Mouse (Mus musculus): ENCODE measurements at regions not wholly inside any gene's neighbourhood (a gene's known extent, or its start where the extent isn't known, plus 50 kb on each side); places are given as distances from the start of the nearest gene placed in this dataset.

DNA sequence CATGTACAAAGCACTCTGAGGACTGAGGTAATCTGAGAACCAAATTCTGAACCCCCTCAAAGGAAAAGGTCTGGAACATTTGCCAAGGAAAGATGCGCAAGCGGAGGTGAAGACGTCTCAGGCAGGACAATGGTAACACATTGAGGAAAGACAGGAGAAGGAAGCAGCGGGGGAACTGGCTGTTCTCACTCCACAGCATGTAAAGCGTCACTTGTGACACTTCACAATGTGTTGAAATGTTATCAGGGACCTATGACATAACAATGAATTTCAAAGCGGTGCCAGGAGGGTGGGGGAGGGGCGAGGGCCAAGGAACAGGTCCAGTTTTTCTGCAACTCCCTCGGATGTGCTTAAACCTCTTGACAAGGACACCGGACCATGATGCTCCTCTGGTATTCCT lies 515.3 kb upstream of the Adgrl2 start:
- no peaks in the 10 kb centered on the region for H3K36me3 ChIP-seq
- H3K27me3 ChIP-seq (ENCODE audit: insufficient read depth, poor library complexity, severe bottlenecking) = no peaks in the 10 kb centered on the region
- DNase-seq (ENCODE audit: low spot score) = no peak
- no peak overlapping the region for H3K27ac ChIP-seq
- H3K9me3 ChIP-seq = no peaks in the 10 kb centered on the region
- H3K4me3 ChIP-seq = no peak overlapping the region
- WGBS = 74% methylated on average over 9 of the region's 9 CpGs
- no peaks in the 10 kb centered on the region for H3K4me1 ChIP-seq (replicated peaks)

DNA sequence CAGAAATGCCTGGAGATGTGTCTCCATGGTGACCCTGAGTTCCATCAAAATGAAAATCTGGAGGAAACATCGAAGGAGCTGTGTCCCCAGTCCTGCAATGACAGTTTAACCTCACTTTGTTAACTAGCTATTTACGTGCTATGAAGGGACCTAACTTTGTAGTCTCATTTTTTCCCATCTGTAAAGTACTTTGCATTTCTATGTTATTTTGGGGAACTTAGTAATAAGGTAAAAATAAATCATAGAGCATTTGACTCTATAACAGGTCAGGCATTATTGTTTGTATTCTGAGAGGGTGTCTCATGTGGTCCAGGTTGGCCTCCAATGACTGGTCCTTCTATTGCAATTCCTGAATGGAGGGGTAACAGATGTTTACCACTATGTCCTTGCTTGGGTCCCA lies 513.6 kb upstream of the Adgrl2 start:
- no peak for DNase-seq (ENCODE audit: low spot score)
- Histone ChIP-seq H3K27me3 (ENCODE audit: insufficient read depth, poor library complexity, severe bottlenecking) (no peaks in the 10 kb centered on the region), H3K36me3 (no peaks in the 10 kb centered on the region), H3K27ac (no peak overlapping the region), H3K4me3 (no peak overlapping the region), H3K4me1 (replicated peaks) (no peaks in the 10 kb centered on the region), H3K9me3 (no peaks in the 10 kb centered on the region)
- 87% methylated on average over 2 of the region's 2 CpGs for WGBS

DNA sequence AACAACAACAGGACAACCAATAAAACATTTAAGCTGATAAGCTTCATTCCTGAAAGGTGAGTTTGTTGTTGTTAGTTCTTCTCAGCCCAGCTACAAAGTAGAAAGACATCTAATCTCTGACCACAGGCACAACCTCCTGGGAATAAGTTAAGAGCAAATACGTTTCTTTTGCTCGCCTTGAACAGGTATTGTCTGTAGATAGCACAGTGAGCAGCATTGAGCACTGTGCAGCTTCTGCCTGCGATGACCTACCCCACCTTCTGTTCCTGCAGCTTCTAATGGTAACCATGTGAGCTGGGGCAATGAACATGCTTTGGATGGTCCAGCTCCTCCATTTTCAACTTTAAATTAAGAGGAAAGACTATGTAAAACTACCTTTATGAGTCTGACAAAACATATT lies 509.8 kb upstream of the Adgrl2 start:
- Histone ChIP-seq H3K4me3 (no peak overlapping the region), H3K9me3 (no peaks in the 10 kb centered on the region), H3K27me3 (ENCODE audit: insufficient read depth, poor library complexity, severe bottlenecking) (no peaks in the 10 kb centered on the region), H3K27ac (no peak overlapping the region), H3K36me3 (no peaks in the 10 kb centered on the region), H3K4me1 (replicated peaks) (no peaks in the 10 kb centered on the region)
- WGBS = 77% methylated on average over 3 of the region's 3 CpGs
- no peak for DNase-seq (ENCODE audit: low spot score)

DNA sequence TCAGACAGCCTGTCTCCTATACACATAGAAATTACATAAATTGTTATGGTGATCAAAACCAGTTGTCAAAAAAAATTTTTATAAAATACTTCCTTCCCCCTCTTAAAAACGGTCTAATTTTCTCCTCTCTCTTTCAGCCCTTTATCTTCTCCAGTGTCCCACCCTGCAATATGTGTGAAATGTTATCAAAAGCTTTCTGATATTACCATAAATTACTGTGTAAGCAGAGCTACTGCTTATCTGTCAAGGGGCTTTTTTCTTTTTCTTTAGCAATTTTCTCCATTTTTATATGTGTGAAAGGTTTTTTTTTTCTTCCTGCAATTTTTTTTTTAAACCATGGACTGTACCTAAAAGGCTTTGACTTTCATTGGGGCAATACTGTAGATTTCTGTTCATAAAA lies 508.4 kb upstream of the Adgrl2 start:
- H3K9me3 ChIP-seq = no peaks in the 10 kb centered on the region
- DNase-seq (ENCODE audit: low spot score) = no peak
- 76% methylated on average over 1 of the region's 1 CpGs for WGBS
- no peaks in the 10 kb centered on the region for H3K36me3 ChIP-seq
- no peak overlapping the region for H3K27ac ChIP-seq
- no peaks in the 10 kb centered on the region for H3K4me1 ChIP-seq (replicated peaks)
- no peak overlapping the region for H3K4me3 ChIP-seq
- H3K27me3 ChIP-seq (ENCODE audit: insufficient read depth, poor library complexity, severe bottlenecking) = no peaks in the 10 kb centered on the region

DNA sequence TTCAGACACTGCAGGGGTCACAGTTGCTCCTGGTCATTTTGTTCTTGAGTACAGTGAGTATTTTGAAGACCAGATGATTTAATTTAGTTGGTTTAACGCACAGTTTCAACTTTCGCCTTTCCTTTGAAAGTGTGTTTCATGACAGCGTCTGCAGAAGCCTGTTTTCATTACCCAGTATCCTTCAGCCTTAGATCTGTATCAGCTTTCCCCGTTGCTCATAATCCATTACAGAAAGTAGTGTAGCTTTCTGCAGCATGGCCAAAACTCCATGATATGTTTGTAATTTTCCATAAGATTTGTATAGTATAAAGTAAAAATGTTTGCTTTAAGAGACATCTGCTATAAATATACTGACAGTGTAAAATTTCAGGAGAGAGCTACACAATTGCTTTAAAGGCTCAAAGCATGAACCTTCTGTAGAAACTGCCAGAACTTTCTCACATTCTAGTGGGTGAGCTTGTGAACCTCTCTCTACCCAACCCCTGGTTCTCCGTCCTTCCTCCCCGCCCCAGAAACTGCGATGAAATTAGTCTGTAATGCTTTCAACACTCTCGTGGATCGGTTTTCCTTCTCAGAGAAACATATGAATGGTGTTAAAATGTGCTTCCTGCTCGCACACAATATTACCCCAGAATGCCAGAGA lies 506.6 kb upstream of the Adgrl2 start:
- H3K9me3 ChIP-seq = no peaks in the 10 kb centered on the region
- no peaks in the 10 kb centered on the region for H3K36me3 ChIP-seq
- H3K4me1 ChIP-seq (replicated peaks) = no peaks in the 10 kb centered on the region
- DNase-seq (ENCODE audit: low spot score) = no peak
- no peak overlapping the region for H3K4me3 ChIP-seq
- WGBS = 64% methylated on average over 10 of the region's 10 CpGs
- no peaks in the 10 kb centered on the region for H3K27me3 ChIP-seq (ENCODE audit: insufficient read depth, poor library complexity, severe bottlenecking)
- H3K27ac ChIP-seq = no peak overlapping the region

DNA sequence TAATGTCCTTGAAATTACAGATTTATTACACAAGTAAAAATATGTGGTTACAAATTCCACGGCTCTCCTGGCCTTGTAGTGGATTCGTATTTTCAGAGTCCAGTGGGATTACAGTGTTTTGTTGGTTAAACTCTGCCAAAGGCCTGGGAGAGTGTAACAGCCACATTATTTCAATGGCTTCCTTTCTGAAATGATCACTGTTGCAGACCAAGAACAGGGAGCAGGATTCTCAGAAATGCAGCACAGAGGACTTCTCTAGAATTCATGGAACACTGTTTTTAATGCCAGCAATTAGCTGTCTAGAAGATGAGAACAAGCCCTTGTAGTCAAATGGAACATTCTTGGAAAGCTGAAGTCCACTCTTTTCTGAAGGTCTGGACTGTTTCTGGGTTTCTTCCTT lies 505.8 kb upstream of the Adgrl2 start:
- 85% methylated on average over 2 of the region's 2 CpGs for WGBS
- Histone ChIP-seq H3K4me3 (no peak overlapping the region), H3K4me1 (replicated peaks) (no peaks in the 10 kb centered on the region), H3K27me3 (ENCODE audit: insufficient read depth, poor library complexity, severe bottlenecking) (no peaks in the 10 kb centered on the region), H3K27ac (no peak overlapping the region), H3K36me3 (no peaks in the 10 kb centered on the region), H3K9me3 (no peaks in the 10 kb centered on the region)
- no peak for DNase-seq (ENCODE audit: low spot score)

DNA sequence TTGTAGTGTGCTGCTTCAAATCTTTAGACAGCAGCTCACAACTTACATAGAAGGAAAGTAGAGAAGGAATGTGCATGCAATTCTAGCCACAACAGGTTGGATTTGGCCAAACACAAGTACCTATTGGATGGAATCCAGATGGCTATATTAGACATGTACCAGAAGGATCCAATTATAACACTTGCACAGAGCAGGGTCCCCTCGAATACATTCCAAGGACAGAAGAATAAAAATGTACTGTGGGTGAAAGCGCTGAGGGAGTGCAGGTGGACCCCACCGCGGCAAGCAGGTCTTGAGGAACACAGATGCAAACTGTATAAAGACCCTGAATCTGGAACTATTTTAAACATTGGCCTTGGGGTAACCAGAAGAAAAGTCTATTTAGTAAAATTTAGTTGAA lies 497.8 kb upstream of the Adgrl2 start:
- H3K27me3 ChIP-seq (ENCODE audit: insufficient read depth, poor library complexity, severe bottlenecking) = no peaks in the 10 kb centered on the region
- no peak for DNase-seq (ENCODE audit: low spot score)
- H3K27ac ChIP-seq = no peak overlapping the region
- H3K4me1 ChIP-seq (replicated peaks) = 0 out of 2 replicates have a peak, but pooled peaks cover 3% of the 10 kb centered on the region
- no peaks in the 10 kb centered on the region for H3K9me3 ChIP-seq
- H3K36me3 ChIP-seq = no peaks in the 10 kb centered on the region
- H3K4me3 ChIP-seq = no peak overlapping the region
- 79% methylated on average over 4 of the region's 4 CpGs for WGBS

DNA sequence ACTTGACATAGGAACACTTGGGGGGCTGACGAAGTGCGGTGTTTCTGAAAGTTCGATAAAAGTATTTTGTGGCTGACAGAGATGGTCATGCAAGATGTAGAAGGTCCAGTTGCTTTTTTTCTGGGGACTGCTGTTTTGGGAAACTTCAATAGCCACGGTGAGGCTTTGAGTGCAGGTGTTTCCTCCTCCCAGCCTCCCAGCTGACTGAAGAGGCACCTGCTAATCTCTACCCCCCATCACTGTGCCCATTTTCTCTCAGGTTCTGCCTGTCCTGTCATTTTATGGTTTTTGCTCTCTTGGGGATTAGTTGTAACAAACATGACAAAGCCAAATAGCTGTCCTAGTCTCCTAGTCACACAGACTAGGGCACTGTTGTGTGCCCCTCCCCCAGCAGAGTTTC lies 495.1 kb upstream of the Adgrl2 start:
- H3K4me3 ChIP-seq = no peak overlapping the region
- no peak for DNase-seq (ENCODE audit: low spot score)
- H3K27ac ChIP-seq = no peak overlapping the region
- WGBS = 86% methylated on average over 4 of the region's 4 CpGs
- no peaks in the 10 kb centered on the region for H3K27me3 ChIP-seq (ENCODE audit: insufficient read depth, poor library complexity, severe bottlenecking)
- H3K4me1 ChIP-seq (replicated peaks) = 0 out of 2 replicates have a peak, but pooled peaks cover 3% of the 10 kb centered on the region
- H3K36me3 ChIP-seq = no peaks in the 10 kb centered on the region
- no peaks in the 10 kb centered on the region for H3K9me3 ChIP-seq

DNA sequence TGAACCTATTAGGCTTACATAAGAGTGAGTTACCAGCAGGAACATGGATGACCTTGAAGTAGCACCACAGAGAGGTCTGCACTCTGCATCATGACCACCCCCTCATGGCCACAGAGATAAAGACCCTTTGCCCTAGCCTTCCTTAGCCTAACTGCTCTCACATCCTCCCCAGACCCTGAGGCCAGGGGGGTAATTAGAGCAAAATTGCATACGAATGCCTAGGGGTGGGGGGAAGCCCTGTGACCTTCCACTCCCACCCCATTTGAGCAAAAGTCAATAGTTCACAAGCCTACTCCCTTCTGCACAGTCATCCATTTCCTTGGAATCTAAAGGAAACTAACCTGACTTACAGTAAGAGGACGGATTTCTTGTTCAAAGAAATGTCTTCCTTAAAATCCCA lies 494.0 kb upstream of the Adgrl2 start:
- Histone ChIP-seq H3K27ac (no peak overlapping the region), H3K9me3 (no peaks in the 10 kb centered on the region), H3K36me3 (no peaks in the 10 kb centered on the region), H3K4me1 (replicated peaks) (0 out of 2 replicates have a peak, but pooled peaks cover 3% of the 10 kb centered on the region), H3K4me3 (no peak overlapping the region), H3K27me3 (ENCODE audit: insufficient read depth, poor library complexity, severe bottlenecking) (no peaks in the 10 kb centered on the region)
- no peak for DNase-seq (ENCODE audit: low spot score)
- WGBS = 66% methylated on average over 2 of the region's 2 CpGs

DNA sequence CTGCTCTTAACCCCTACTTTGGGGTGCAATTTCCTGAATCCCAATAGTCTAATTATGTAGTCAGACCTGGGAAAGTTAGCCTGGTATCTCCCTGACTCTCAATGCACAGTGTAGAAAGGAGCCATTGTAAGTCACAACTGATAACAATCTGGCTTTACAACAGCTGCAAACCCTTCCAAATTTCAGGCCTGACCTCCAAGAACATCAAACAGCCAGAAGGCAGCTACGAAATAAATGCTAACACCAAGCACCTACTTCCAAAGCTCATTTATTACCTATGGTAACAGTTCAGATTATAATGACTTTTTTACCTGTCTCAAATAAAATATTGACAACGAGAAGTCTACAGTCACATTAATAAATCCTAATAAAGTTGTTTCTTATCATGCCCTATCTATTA lies 485.8 kb upstream of the Adgrl2 start:
- no peak overlapping the region for H3K4me3 ChIP-seq
- no peaks in the 10 kb centered on the region for H3K36me3 ChIP-seq
- no peaks in the 10 kb centered on the region for H3K9me3 ChIP-seq
- no peak for DNase-seq (ENCODE audit: low spot score)
- no peak overlapping the region for H3K27ac ChIP-seq
- H3K4me1 ChIP-seq (replicated peaks) = no peaks in the 10 kb centered on the region
- H3K27me3 ChIP-seq (ENCODE audit: insufficient read depth, poor library complexity, severe bottlenecking) = no peaks in the 10 kb centered on the region
- WGBS = 85% methylated on average over 2 of the region's 2 CpGs

DNA sequence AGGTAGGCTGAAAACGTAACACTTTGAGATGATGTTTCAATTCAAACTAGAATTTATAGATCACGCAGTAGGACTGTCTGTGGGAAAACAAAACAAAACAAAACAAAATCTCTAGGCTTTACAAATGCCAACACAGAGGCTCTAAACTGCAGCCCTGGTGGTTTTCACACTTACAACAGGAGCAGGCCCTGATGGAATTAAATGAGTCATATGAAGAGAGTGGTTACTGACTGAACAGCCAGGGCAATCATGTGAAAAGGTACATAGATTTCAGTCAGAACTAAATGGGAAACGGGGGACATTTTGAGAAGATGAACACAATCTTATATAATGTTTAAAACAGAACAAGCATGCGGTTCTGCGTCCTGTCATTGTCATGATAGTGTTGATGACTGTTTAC lies 476.6 kb upstream of the Adgrl2 start:
- WGBS = 94% methylated on average over 5 of the region's 5 CpGs
- Histone ChIP-seq H3K4me1 (replicated peaks) (0 out of 2 replicates have a peak, but pooled peaks cover 2% of the 10 kb centered on the region), H3K27me3 (ENCODE audit: insufficient read depth, poor library complexity, severe bottlenecking) (no peaks in the 10 kb centered on the region), H3K36me3 (no peaks in the 10 kb centered on the region), H3K9me3 (no peaks in the 10 kb centered on the region), H3K4me3 (no peak overlapping the region), H3K27ac (no peak overlapping the region)
- DNase-seq (ENCODE audit: low spot score) = no peak

DNA sequence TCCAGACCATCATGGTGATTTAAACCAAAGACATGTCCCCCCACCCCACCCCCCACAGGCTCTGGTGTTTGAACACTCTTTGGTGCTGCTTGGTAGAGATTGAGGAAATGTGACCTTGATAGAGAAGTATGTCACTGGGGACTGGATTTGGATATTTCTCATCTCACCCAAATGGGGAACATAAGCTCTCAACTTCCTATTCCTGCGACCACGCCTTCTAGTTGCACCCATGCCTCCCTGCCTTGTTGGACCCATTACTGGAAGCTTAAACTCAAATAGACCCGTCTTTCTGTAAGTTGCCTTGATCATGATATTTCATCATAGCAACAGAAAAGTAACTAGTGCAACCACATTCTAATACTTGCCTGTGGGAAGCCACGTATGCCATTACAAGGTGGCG lies 474.2 kb upstream of the Adgrl2 start:
- Histone ChIP-seq H3K27me3 (ENCODE audit: insufficient read depth, poor library complexity, severe bottlenecking) (no peaks in the 10 kb centered on the region), H3K4me1 (replicated peaks) (0 out of 2 replicates have a peak, but pooled peaks cover 3% of the 10 kb centered on the region), H3K9me3 (no peaks in the 10 kb centered on the region), H3K36me3 (no peaks in the 10 kb centered on the region), H3K27ac (no peak overlapping the region), H3K4me3 (no peak overlapping the region)
- 92% methylated on average over 5 of the region's 5 CpGs for WGBS
- DNase-seq (ENCODE audit: low spot score) = no peak

DNA sequence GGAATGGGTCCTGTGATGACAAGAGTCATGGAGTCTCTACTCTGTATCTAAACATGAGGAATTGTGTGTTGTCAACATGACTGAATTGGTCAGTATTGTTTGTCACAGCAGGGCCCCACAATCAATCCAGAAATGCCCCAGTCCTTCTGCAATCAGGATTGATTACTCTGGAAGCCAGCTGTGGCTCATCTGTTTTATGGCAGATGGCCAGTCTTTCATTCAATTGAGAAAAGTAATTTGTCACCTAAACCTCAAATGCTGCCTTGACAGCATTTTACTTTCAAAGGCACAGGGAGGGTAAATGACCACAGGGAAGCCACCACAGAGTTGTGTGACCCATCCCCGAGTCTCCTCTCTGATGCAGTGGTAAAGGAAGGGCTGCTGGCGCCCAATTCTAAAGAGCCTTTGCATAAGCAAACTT lies 471.8 kb upstream of the Adgrl2 start:
- H3K4me3 ChIP-seq = no peak overlapping the region
- 42% methylated on average over 2 of the region's 2 CpGs for WGBS
- no peaks in the 10 kb centered on the region for H3K9me3 ChIP-seq
- peak; percentile 34 for DNase-seq (ENCODE audit: low spot score)
- 0 out of 2 replicates have a peak, but pooled peaks cover 3% of the 10 kb centered on the region for H3K4me1 ChIP-seq (replicated peaks)
- H3K27ac ChIP-seq = no peak overlapping the region
- no peaks in the 10 kb centered on the region for H3K36me3 ChIP-seq
- H3K27me3 ChIP-seq (ENCODE audit: insufficient read depth, poor library complexity, severe bottlenecking) = no peaks in the 10 kb centered on the region

DNA sequence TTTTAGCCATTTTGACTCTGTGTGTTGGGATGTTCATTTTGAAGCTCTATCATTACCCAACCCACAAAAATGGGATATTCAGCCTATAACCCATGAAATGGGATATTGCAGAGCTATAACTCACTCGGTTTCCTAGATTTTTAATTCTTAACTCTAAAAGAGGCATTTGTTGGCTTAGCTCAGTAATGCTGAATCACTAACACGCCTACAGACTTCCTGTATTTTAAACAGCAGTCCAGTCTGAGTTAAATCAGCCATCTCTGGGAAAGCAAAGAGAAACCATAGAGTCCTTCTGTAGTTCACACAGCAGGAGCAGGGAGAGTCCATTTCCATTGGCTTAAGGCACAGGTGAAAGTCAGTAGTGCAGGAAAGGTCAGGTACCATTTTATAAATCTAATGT lies 471.3 kb upstream of the Adgrl2 start:
- H3K27ac ChIP-seq = no peak overlapping the region
- 0 out of 2 replicates have a peak, but pooled peaks cover 3% of the 10 kb centered on the region for H3K4me1 ChIP-seq (replicated peaks)
- H3K27me3 ChIP-seq (ENCODE audit: insufficient read depth, poor library complexity, severe bottlenecking) = no peaks in the 10 kb centered on the region
- DNase-seq (ENCODE audit: low spot score) = no peak
- H3K36me3 ChIP-seq = no peaks in the 10 kb centered on the region
- no peak overlapping the region for H3K4me3 ChIP-seq
- 82% methylated on average over 2 of the region's 2 CpGs for WGBS
- no peaks in the 10 kb centered on the region for H3K9me3 ChIP-seq
